Mouse (Mus musculus) neutrophil, adult 5-6 weeks (primary cell): ENCODE results near the gene Wdtc1. TPM values are rescaled to one million over a fixed set of nuclear protein-coding genes. Genes with fewer than 3 reads are reported as not detected.
A peak's percentile ranks its signal among the peaks of the same experiment; 100 is the strongest.

Source experiments
- ATAC-seq: fragments of 151-379, 151-347 bp; 2 replicates; pipeline ENCODE4 v1.8.0; 2017; ENCODE audit warnings: mild to moderate bottlenecking, moderate TSS enrichment; ENCODE audit not compliant: insufficient number of reproducible peaks, poor library complexity, low FRiP score, severe bottlenecking; ENCODE audit errors: extremely low read depth
- total RNA-seq: library from RNA; stranded (forward); fragments of 200-1000 nt; gene quantifications from 2 replicates; pipeline ENCODE4 v1.2.3, GENCODE M21; 2017

Gene Wdtc1
- 23.0 and 26.6 TPM in 2 replicates for total RNA-seq

GRCm38 (mm10) chr4:133353367-133354365 lies at the start of gene Wdtc1:
Gene Wdtc1 (minus strand): TSS chr4:133353481.
- ATAC-seq = peak; percentile 93

GRCm38 (mm10) chr4:133402011-133402410 lies 48.7 kb upstream of the Wdtc1 start:
- no peak for ATAC-seq

GRCm38 (mm10) chr4:133400098-133400497 lies 46.8 kb upstream of the Wdtc1 start:
- no peak for ATAC-seq

- no peak for ATAC-seq
Measured at GRCm38 (mm10) chr4:133399509-133399908, 46.2 kb upstream of the Wdtc1 start.

GRCm38 (mm10) chr4:133398619-133399018 lies 45.3 kb upstream of the Wdtc1 start:
- no peak for ATAC-seq

GRCm38 (mm10) chr4:133397961-133398360 lies 44.7 kb upstream of the Wdtc1 start:
- no peak for ATAC-seq

- no peak for ATAC-seq
Measured at GRCm38 (mm10) chr4:133397299-133397698, 44.0 kb upstream of the Wdtc1 start.

- no peak for ATAC-seq
Measured at GRCm38 (mm10) chr4:133396079-133396478, 42.8 kb upstream of the Wdtc1 start.

GRCm38 (mm10) chr4:133394981-133395573 lies 41.8 kb upstream of the Wdtc1 start:
- ATAC-seq = no peak

- no peak for ATAC-seq
Measured at GRCm38 (mm10) chr4:133391185-133392040, 38.1 kb upstream of the Wdtc1 start.

- ATAC-seq = peak; percentile 46
Measured at GRCm38 (mm10) chr4:133390585-133390984, 37.3 kb upstream of the Wdtc1 start.

- ATAC-seq = no peak
Measured at GRCm38 (mm10) chr4:133390042-133390441, 36.8 kb upstream of the Wdtc1 start.

GRCm38 (mm10) chr4:133388781-133389552 lies 35.7 kb upstream of the Wdtc1 start:
- ATAC-seq = no peak

GRCm38 (mm10) chr4:133387053-133387452 lies 33.8 kb upstream of the Wdtc1 start:
- ATAC-seq = no peak

- ATAC-seq = no peak
Measured at GRCm38 (mm10) chr4:133386061-133386797, 32.9 kb upstream of the Wdtc1 start.

- no peak for ATAC-seq
Measured at GRCm38 (mm10) chr4:133381141-133381540, 27.9 kb upstream of the Wdtc1 start.

GRCm38 (mm10) chr4:133380532-133380931 lies 27.3 kb upstream of the Wdtc1 start:
- ATAC-seq = no peak

GRCm38 (mm10) chr4:133379861-133380260 lies 26.6 kb upstream of the Wdtc1 start:
- no peak for ATAC-seq
